Comparison of ENCODE assay signal across 17 mouse cellular contexts in genomic region chr4:100122436-100122835, GRCm38 (mm10). TPM values are rescaled to one million over a fixed set of nuclear protein-coding genes. Genes with fewer than 3 reads are reported as not detected.
"Had no signal": no experiment of that assay in that cellular context is flagged by ENCODE, and none has a peak within 500 bp of the region (broad histone marks: within the 10 kb centered on the region; RNA-seq: fewer than 3 reads in every experiment).

No protein-coding gene starts in this region.

- H3K27ac ChIP-seq: lung, embryonic 15.5 days; macrophage; midbrain, embryonic 12.5 days; midbrain, embryonic 15.5 days; neural tube, embryonic 12.5 days; stomach, embryonic 15.5 days; stomach, postnatal 0 days had no signal

- DNase-seq: liver, postnatal 0 days; lung, adult 2 months; lung, postnatal 14 days; lung, postnatal 36 days; right cerebral cortex, postnatal 14 days; thymus, adult 2 months; thymus, postnatal 25 days; thymus, postnatal 4 days had no signal

- H3K9me3 ChIP-seq: lung, embryonic 15.5 days; midbrain, embryonic 12.5 days; midbrain, embryonic 15.5 days; neural tube, embryonic 12.5 days; stomach, embryonic 15.5 days had no signal

- H3K4me3 ChIP-seq: lung, embryonic 15.5 days; megakaryocyte, embryonic 14.5 days; midbrain, embryonic 12.5 days; midbrain, embryonic 15.5 days; neural tube, embryonic 12.5 days; stomach, embryonic 15.5 days had no signal

- H3K4me1 ChIP-seq: megakaryocyte, embryonic 14.5 days; midbrain, embryonic 15.5 days; neural tube, embryonic 12.5 days; stomach, embryonic 15.5 days had no signal

- H3K4me2 ChIP-seq: lung, embryonic 15.5 days; midbrain, embryonic 12.5 days; midbrain, embryonic 15.5 days; neural tube, embryonic 12.5 days; stomach, embryonic 15.5 days had no signal

- H3K9ac ChIP-seq: liver, postnatal 0 days; lung, embryonic 15.5 days; midbrain, embryonic 12.5 days; midbrain, embryonic 15.5 days; neural tube, embryonic 12.5 days; stomach, embryonic 15.5 days had no signal

- H3K27me3 ChIP-seq: lung, embryonic 15.5 days; megakaryocyte, embryonic 14.5 days; midbrain, embryonic 12.5 days; midbrain, embryonic 15.5 days; neural tube, embryonic 12.5 days; stomach, embryonic 15.5 days had no signal

- H3K36me3 ChIP-seq: lung, embryonic 15.5 days; midbrain, embryonic 12.5 days; midbrain, embryonic 15.5 days; neural tube, embryonic 12.5 days; stomach, embryonic 15.5 days had no signal

- ATAC-seq: liver, postnatal 0 days; lung, postnatal 0 days; midbrain, embryonic 15.5 days had no signal

RNA-seq across cellular contexts. Expression of gene Ror1, which starts 26.8 kb away (rescaled TPM):
- polyA plus RNA-seq: macrophage had no signal
